Mouse (Mus musculus) testis, adult 2 months (tissue): ENCODE measurements around the gene Gid8.

Experiments used
- CTCF ChIP-seq: fragments of 200-500 bp; IDR thresholded peaks from 2 replicates; pipeline ENCODE4 v1.5.1; 2012; ENCODE audit warnings: low read depth, mild to moderate bottlenecking, inconsistent platforms, low read length, moderate library complexity; ENCODE audit not compliant: control insufficient read depth, insufficient read depth, insufficient replicate concordance
- POLR2A ChIP-seq: fragments of 200-500 bp; IDR thresholded peaks from 2 replicates; pipeline ENCODE4 v1.6.1; 2012; ENCODE audit warnings: low read depth, mild to moderate bottlenecking, inconsistent platforms, low read length, moderate library complexity; ENCODE audit not compliant: control insufficient read depth

DNA sequence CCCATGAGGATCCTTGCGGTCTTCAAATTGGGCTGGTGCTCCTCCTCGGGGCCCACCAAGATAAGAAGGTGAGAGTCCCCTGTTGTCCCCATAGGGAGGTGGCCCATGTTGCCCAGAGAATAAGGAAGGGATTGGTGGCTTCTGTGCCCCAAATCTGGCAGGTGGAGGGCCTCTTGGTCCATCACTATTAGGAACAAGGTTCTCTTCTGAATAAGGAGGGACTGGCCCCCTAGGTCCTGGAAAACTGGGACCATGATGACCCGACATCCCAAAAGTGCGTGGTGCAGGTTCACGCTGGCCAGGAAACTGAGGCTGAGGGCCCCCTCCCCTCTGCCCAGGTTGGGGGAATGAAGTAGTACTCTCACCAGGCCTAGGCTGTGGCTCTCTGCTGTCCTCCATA lies 49.4 kb upstream of the Gid8 start:
- TF ChIP-seq CTCF, result no peak
- no peak for TF ChIP-seq POLR2A
